Mouse (Mus musculus) forebrain, embryonic 10.5 days (tissue): ENCODE measurements around the gene Rnf26. TPM values are rescaled to one million over a fixed set of nuclear protein-coding genes. Genes with fewer than 3 reads are reported as not detected.
A peak's percentile ranks its signal among the peaks of the same experiment; 100 is the strongest.

Experiments used
- DNase-seq: peaks from one replicate; pipeline ENCODE4 v3.0.0-alpha.2; 2017; ENCODE audit warnings: low spot score; ENCODE audit errors: extremely low spot score
- H3K27ac ChIP-seq: fragments of 300-500 bp; sonication (generic); 2 replicates; pipeline ENCODE4 v1.5.1; 2016; ENCODE audit warnings: mild to moderate bottlenecking
- H3K27me3 ChIP-seq: fragments of 300-500 bp; sonication (generic); 2 replicates; pipeline ENCODE4 v1.6.1; 2016; ENCODE audit warnings: mild to moderate bottlenecking; ENCODE audit not compliant: poor library complexity, severe bottlenecking
- H3K36me3 ChIP-seq: fragments of 300-500 bp; sonication (generic); replicated peaks from 2 replicates; pipeline ENCODE4 v1.6.1; 2016; ENCODE audit warnings: mild to moderate bottlenecking, moderate library complexity
- H3K4me1 ChIP-seq: fragments of 300-500 bp; sonication (generic); 2 replicates; pipeline ENCODE4 v1.6.1; 2016
- H3K4me3 ChIP-seq: fragments of 300-500 bp; sonication (generic); 2 replicates; pipeline ENCODE4 v1.5.1; 2016; ENCODE audit warnings: mild to moderate bottlenecking, moderate library complexity
- H3K9me3 ChIP-seq: fragments of 300-500 bp; sonication (generic); 2 replicates; pipeline ENCODE4 v1.6.1; 2016; ENCODE audit warnings: mild to moderate bottlenecking, moderate library complexity
- WGBS: fragments of 180-500 bp; shearing (Covaris S2); methylation state at CpG from one replicate; pipeline ENCODE4 v1.1.7; 2016; 5-methylcytosine and 5-hydroxymethylcytosine counted together
- polyA plus RNA-seq: library from polyadenylated mRNA; unstranded; fragments of >200 nt; fragmentation: Nextera tagmentation; extraction: Ambion mirVana; gene quantifications from 2 replicates; pipeline ENCODE4 v1.2.1, GENCODE M21; 2016

The Rnf26 gene
- polyA plus RNA-seq, 1 experiment from 2014 or later = 79.5 TPM

GRCm38 (mm10) chr9:44133287-44133686 lies 20.0 kb upstream of the Rnf26 start:
- 8% methylated on average over 2 of the region's 2 CpGs for WGBS
- Histone ChIP-seq H3K36me3 (0 out of 2 replicates have a peak, but pooled peaks cover 2% of the 10 kb centered on the region), H3K4me1 (peaks cover 75% of the 10 kb centered on the region), H3K27ac (peak overlapping the region; percentile 74), H3K9me3 (no peaks in the 10 kb centered on the region), H3K27me3 (peaks cover 80% of the 10 kb centered on the region), H3K4me3 (peak overlapping the region; percentile 63)
- DNase-seq = no peak

GRCm38 (mm10) chr9:44132200-44132599 lies 18.9 kb upstream of the Rnf26 start:
- Histone ChIP-seq H3K36me3 (0 out of 2 replicates have a peak, but pooled peaks cover under 1% of the 10 kb centered on the region), H3K4me3 (no peak overlapping the region), H3K27ac (no peak overlapping the region), H3K27me3 (peaks cover 79% of the 10 kb centered on the region), H3K9me3 (no peaks in the 10 kb centered on the region), H3K4me1 (peaks cover 77% of the 10 kb centered on the region)
- no peak for DNase-seq
- WGBS = 66% methylated on average over 5 of the region's 5 CpGs

DNA sequence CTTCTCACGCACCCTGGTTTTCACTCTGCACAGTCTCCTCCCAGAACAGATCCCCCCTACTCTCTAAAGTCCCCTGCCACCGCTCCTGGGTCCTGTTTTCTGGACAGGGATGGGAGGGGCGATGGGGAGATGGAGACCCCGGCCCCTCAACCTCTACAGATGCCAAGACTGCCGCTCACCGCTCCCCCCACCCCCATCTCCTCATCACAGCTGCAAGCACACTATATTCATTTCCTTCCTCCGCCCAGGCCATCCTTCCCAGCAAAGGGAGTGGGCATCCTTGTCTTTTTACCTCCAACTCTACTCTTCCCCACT lies 17.9 kb upstream of the Rnf26 start:
- Histone ChIP-seq H3K27ac (peak overlapping the region; percentile 85), H3K4me3 (peak overlapping the region; percentile 51; the same call in 1 of the 2 replicates)
- no peak for DNase-seq

DNA sequence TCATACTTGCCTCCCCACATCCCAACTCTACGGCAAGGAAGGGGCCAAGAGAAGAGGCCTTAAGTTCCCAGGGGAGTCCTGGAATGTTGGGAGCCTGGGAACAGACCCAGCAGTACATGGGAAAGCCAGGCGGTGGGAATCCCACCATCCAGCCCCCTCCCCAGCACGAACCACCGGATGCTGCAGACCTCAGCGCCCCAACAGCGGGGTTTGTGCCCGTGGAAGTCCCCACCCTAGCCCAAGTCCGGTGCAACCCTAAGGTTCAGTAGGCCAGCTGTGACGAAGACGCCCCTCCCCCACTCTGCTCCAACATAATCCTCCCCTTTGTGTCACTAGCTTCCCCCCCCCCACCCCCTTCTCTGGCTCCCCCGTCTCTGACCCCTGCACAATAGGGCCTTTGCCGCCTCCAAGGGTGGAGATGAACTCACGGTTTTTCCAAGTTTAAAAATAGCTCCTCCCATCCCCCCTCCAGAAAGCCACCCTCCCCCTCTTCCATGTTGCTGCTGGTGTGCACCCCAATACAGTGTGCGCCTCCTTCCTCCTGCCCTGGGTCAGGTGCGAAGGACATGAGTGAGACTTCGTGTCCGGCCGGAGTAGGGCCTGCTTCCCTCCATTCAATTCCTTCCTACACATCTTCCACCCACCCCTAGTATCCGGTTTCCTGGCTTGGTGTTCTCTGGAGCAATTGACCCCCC lies 17.4 kb upstream of the Rnf26 start:
- WGBS = 7% methylated on average over 19 of the region's 19 CpGs
- no peaks in the 10 kb centered on the region for H3K36me3 ChIP-seq
- peak overlapping the region; percentile 51 for H3K4me3 ChIP-seq
- peaks cover 76% of the 10 kb centered on the region for H3K4me1 ChIP-seq
- peaks cover 64% of the 10 kb centered on the region for H3K27me3 ChIP-seq
- H3K27ac ChIP-seq = peak overlapping the region; percentile 85
- DNase-seq = peak; percentile 69
- no peaks in the 10 kb centered on the region for H3K9me3 ChIP-seq

More for the DNA sequence above, 17.9 kb upstream of the Rnf26 start:
- H3K4me1 ChIP-seq = peaks cover 76% of the 10 kb centered on the region
- 27% methylated on average over 7 of the region's 7 CpGs for WGBS
- no peaks in the 10 kb centered on the region for H3K9me3 ChIP-seq
- H3K27me3 ChIP-seq = peaks cover 69% of the 10 kb centered on the region
- H3K36me3 ChIP-seq = no peaks in the 10 kb centered on the region

DNA sequence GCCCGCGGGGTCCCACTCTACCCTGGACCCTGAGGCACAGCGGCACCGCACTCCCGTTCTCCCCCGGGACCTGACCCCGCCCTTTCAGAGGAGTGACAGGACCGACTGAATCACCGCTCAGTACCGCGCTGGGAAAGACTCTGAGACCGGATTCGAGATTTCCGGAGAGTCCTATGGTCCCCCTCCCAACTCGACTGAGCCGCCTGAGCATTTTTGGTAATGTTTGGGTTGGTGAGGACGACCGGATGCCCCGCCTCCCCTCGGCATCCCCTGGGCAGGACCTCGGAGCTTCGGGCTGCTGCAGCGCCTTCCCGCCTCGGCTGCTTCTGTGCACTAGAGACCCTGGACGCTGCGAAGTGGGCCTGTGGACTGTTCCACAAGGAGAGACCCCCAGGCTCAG lies 16.7 kb upstream of the Rnf26 start:
- no peaks in the 10 kb centered on the region for H3K36me3 ChIP-seq
- H3K27ac ChIP-seq = peak overlapping the region; percentile 85
- peaks cover 57% of the 10 kb centered on the region for H3K27me3 ChIP-seq
- WGBS = under 1% methylated on average over 27 of the region's 27 CpGs
- DNase-seq = peak; percentile 72
- H3K9me3 ChIP-seq = no peaks in the 10 kb centered on the region
- peak overlapping the region; percentile 51 for H3K4me3 ChIP-seq
- H3K4me1 ChIP-seq = peaks cover 72% of the 10 kb centered on the region

GRCm38 (mm10) chr9:44129633-44130032 lies 16.3 kb upstream of the Rnf26 start:
- 3% methylated on average over 9 of the region's 9 CpGs for WGBS
- peaks cover 53% of the 10 kb centered on the region for H3K27me3 ChIP-seq
- no peaks in the 10 kb centered on the region for H3K9me3 ChIP-seq
- peaks cover 68% of the 10 kb centered on the region for H3K4me1 ChIP-seq
- no peaks in the 10 kb centered on the region for H3K36me3 ChIP-seq
- peak overlapping the region; percentile 51 for H3K4me3 ChIP-seq
- no peak for DNase-seq
- peak overlapping the region; percentile 85 for H3K27ac ChIP-seq

DNA sequence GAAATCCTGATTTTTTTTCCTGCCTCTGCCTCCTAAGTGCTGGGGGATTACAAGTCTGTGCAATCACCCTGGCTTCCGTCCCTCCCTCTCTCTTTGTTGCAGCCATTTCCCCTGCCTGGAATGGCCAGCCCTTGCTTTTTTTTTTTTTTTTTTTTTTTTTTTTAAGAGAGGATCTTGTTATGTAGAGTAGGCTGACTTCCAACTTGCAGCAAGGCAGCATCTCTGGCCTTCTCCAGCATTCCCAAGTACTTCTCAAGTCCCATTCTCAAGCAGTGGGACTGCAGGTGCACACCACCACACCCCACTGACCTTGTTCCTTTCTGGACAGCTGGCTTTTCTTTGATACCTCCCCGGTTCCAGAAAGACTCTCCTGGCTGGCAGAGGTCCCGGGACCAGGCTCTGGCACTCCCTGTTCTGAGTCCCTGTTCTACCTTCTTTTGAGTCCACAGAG lies 14.1 kb upstream of the Rnf26 start:
- H3K27ac ChIP-seq = no peak overlapping the region
- H3K9me3 ChIP-seq = no peaks in the 10 kb centered on the region
- H3K27me3 ChIP-seq = peaks cover 31% of the 10 kb centered on the region
- no peak overlapping the region for H3K4me3 ChIP-seq
- H3K4me1 ChIP-seq = peaks cover 50% of the 10 kb centered on the region
- 52% methylated on average over 3 of the region's 3 CpGs for WGBS
- no peaks in the 10 kb centered on the region for H3K36me3 ChIP-seq
- DNase-seq = no peak

- Histone ChIP-seq H3K9me3 (no peaks in the 10 kb centered on the region), H3K27ac (peak overlapping the region; percentile 37; the same call in 1 of the 2 replicates), H3K36me3 (no peaks in the 10 kb centered on the region), H3K4me3 (no peak overlapping the region), H3K27me3 (peaks cover 24% of the 10 kb centered on the region), H3K4me1 (peaks cover 49% of the 10 kb centered on the region)
- DNase-seq = no peak
- WGBS = 86% methylated on average over 3 of the region's 3 CpGs
Observed at GRCm38 (mm10) chr9:44126746-44127145, 13.4 kb upstream of the Rnf26 start.

- 35% methylated on average over 18 of the region's 18 CpGs for WGBS
- Histone ChIP-seq H3K4me1 (peaks cover 39% of the 10 kb centered on the region), H3K36me3 (no peaks in the 10 kb centered on the region), H3K27me3 (peaks cover 15% of the 10 kb centered on the region; the same call in 1 of the 2 replicates), H3K9me3 (no peaks in the 10 kb centered on the region), H3K27ac (peak overlapping the region; percentile 56), H3K4me3 (peak overlapping the region; percentile 12; the same call in 1 of the 2 replicates)
- peak; percentile 83 for DNase-seq
Observed at GRCm38 (mm10) chr9:44125546-44126428, 12.5 kb upstream of the Rnf26 start.

- 67% methylated on average over 5 of the region's 5 CpGs for WGBS
- H3K27me3 ChIP-seq = peaks cover 12% of the 10 kb centered on the region; the same call in 1 of the 2 replicates
Observed at GRCm38 (mm10) chr9:44125026-44125425, 11.7 kb upstream of the Rnf26 start.

DNA sequence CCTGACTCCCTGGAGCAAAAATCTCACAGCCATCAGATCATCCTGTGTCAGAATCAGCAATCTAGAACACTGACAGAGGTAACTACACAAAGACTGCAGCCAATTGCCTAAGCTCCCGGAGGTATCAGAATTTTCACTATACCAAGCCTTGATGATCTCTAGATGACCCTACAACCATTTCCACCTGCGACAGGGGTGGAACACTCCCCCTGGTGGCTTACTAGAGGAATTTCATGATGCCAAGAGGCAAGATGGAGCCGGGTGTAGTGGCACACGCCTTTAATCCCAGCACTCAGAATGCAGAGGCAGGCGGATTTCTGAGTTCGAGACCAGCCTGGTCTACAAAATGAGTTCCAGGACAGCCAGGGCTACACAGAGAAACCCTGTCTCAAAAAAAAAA lies 11.0 kb upstream of the Rnf26 start:
- Histone ChIP-seq H3K27me3 (peaks cover 11% of the 10 kb centered on the region; the same call in 1 of the 2 replicates), H3K27ac (no peak overlapping the region), H3K36me3 (no peaks in the 10 kb centered on the region), H3K9me3 (no peaks in the 10 kb centered on the region), H3K4me1 (peaks cover 25% of the 10 kb centered on the region), H3K4me3 (no peak overlapping the region)
- 71% methylated on average over 6 of the region's 6 CpGs for WGBS
- DNase-seq = no peak

More at GRCm38 (mm10) chr9:44125026-44125425, 11.7 kb upstream of the Rnf26 start:
- Histone ChIP-seq H3K4me1 (peaks cover 32% of the 10 kb centered on the region), H3K4me3 (no peak overlapping the region), H3K9me3 (no peaks in the 10 kb centered on the region), H3K36me3 (no peaks in the 10 kb centered on the region), H3K27ac (no peak overlapping the region)
- DNase-seq = no peak

GRCm38 (mm10) chr9:44119948-44120465 lies 6.7 kb upstream of the Rnf26 start:
- no peaks in the 10 kb centered on the region; the same call in 1 of the 2 replicates for H3K4me1 ChIP-seq
- H3K36me3 ChIP-seq = no peaks in the 10 kb centered on the region
- WGBS = 87% methylated on average over 8 of the region's 8 CpGs
- H3K4me3 ChIP-seq = no peak overlapping the region
- H3K27me3 ChIP-seq = no peaks in the 10 kb centered on the region
- no peak overlapping the region for H3K27ac ChIP-seq
- no peaks in the 10 kb centered on the region for H3K9me3 ChIP-seq
- no peak for DNase-seq
